Mouse (Mus musculus): ENCODE measurements around the gene Tmed6.

GRCm38 (mm10) chr8:107113209-107113608, 47.8 kb upstream of the Tmed6 start:
- TF ChIP-seq CTCF (IDR thresholded peaks at IDR 0.05; ENCODE audit: borderline replicate concordance, insufficient read depth, low read length) (no peak), POLR2A (IDR thresholded peaks at IDR 0.05; ENCODE audit: low read depth, low read length) (no peak)
